Mouse (Mus musculus) ovary, postnatal 14 days (tissue): ENCODE measurements at regions not wholly inside any gene's neighbourhood (a gene's known extent, or its start where the extent isn't known, plus 50 kb on each side); places are given as distances from the start of the nearest gene placed in this dataset.

Experiments
- DNase-seq: peaks from one replicate; pipeline ENCODE4 v3.0.0; 2022; ENCODE audit warnings: low spot score

DNA sequence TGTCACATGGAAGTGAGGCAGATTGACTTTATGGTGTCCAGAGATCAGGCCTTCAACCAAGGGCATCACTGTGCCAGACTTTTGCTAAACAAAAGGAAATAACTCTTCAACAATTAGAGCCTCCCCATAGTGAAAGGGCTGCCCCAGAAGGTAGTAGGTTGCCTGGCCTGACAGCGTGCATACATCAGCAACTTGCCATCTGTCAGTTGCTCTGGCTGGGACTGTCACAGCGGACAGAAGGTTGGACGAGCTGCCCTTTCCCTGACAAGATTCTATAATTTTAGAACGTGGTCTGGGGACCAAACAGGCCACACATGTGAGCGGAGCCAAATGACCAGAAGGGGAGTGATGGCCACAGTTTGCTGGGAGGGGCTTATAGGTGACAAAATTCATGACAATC lies 119.7 kb upstream of the Rpl38 start:
- no peak for DNase-seq

- DNase-seq = no peak
Observed at GRCm38 (mm10) chr11:114544212-114544611, 124.1 kb upstream of the Rpl38 start.

- no peak for DNase-seq
Observed at GRCm38 (mm10) chr11:114542167-114542566, 126.2 kb upstream of the Rpl38 start.

- DNase-seq = no peak
Observed at GRCm38 (mm10) chr11:114540503-114540902, 127.8 kb upstream of the Rpl38 start.

DNA sequence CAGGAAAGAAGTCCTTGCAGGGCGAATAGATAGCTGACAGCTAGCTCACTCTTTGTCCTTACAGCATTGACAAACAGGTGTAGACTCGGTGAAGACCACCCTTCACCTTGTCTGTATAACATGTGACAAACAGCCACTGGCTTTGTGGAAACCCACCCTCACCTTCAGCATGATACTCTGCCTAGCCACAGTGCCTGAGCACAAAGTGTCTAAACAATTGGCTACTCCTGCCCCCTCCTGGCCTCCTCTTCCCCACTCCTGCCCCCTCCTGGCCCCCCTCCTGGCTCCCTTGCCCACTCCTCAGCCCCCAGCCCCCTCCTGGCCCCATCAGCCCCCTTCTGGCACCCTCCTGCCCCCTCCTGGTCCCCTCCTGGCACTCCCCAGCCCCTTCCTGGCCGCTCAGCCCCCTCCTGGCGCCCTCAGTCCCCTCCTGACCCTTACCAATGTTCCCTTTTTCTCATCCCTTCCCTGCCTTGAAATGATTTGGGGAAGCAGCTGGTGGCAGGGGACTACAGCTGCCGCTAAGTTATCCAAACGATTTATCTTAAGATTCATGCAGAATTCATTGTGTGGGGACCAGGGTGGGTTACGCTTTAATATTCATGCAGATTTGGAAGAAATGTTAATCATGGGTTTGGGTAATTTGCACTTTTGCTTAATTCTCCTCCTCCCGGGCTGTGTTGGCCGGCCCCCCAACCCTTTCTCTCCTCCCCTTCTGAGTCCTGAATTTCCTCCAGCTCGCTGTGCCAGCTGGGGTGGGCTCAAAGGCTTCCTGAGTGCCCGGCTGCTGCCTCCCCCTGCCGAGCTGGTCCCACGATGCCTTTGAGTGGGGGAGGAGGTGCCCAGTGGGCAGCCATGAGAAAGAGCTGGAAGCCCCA lies 131.5 kb upstream of the Rpl38 start:
- no peak for DNase-seq

GRCm38 (mm10) chr11:114535900-114536299 lies 132.4 kb upstream of the Rpl38 start:
- DNase-seq = no peak

- DNase-seq = no peak
Observed at GRCm38 (mm10) chr11:114534436-114534835, 133.9 kb upstream of the Rpl38 start.

DNA sequence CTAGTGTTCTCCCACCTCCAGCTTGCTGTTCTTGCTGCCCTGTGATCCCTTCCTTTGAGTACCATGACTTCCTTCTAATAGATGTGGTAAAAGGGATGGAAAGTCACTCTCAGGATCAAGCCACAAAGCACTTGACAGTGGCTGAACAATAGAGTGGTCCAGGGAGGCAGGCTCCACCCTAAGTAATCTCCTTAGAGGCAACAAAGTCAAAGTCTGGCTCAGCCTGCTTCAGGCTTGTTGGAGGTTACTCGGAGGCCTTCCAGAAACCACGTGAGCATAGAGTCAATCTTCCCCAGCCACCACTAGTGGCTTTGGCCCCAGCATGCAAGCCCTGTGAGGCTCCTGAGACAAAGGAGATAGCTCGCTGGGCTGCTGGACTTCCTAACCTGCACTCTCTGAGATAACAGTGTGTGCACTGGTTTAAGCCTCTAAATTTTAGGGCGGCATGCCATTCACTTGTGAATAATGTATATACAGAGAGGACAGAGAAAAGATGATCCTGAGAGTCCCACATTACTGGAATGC lies 137.0 kb upstream of the Rpl38 start:
- no peak for DNase-seq

DNA sequence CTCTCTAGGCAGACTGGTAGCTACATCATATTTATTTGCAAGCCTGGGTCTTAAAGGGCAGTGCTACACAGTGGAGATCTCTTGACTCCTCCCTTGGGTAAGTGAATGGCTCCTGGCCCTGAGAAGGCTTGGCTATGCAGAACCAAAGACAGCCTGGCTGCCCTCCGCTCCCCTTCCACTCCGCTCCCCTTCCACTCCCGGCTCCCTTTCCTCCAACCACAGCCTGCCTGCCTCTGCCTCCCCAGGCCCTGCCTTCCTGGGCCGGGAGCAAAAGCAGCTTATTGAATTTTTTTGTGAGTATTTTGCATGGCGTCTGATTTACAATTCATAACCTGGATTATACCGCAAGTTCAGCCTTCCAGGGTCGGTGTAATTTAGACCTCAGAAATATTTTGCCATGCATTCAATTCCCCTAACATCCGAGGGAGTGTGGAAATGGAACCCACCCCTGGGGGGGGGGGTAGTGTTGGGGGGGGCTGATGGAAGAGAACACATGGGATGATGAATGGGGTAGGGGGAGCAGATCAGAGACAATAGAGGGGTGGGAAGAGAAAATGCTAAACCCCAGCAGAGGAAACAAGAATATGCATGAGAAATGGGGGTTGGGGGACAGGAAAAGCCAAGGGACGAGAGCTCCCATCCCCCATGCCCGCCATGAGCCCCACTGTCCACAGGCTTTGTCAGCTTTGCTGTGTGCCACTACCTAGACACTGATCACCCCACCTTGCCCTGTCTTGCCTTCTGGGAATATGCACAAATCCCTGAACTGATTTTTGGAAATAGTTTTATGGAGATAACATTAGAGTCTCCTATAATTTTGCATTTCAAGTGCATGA lies 139.2 kb upstream of the Rpl38 start:
- DNase-seq = no peak

GRCm38 (mm10) chr11:114523444-114524238 lies 144.7 kb upstream of the Rpl38 start:
- peak; percentile 68 for DNase-seq

- DNase-seq = no peak
Observed at GRCm38 (mm10) chr11:114515278-114515677, 153.0 kb upstream of the Rpl38 start.

DNA sequence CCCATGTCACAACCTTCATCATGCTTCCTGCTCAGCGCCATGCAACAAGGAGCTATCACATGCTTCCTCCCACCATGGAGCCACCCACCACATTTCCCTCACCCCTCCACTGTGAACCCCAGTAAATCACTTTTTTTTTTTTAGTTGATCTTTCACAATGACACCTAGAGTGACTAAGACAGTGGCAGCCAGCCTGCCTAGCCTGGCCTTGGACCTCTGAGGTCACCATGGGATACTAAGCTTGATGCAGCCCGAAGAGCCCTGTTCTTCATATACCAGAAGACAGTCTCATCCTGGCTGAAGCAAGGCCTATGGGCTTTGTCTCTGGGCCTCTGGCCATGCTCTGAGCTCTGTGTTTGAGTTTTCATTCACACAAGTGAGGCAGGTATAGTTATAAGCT lies 154.2 kb upstream of the Rpl38 start:
- DNase-seq = no peak

- DNase-seq = no peak
Observed at GRCm38 (mm10) chr11:114513446-114513845, 154.9 kb upstream of the Rpl38 start.

DNA sequence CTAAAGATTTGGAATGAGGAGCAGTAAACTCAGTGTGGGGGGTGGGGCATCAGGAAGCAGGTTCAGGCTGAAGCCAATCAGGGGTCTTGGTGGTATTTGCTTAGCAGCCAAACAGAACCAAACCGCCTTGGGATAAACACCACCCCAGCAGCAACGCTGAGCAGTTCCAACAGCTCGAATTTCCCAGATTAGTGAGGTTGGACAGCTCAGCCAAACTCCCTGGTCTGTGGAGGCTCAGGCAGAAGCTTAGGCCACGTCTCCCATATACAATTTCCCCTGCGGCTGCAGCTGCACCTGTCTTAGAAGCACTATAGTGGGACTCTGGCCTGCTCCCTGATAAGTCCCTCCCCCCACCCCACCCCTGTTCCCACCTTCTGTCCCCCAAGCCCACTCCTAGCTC lies 156.3 kb upstream of the Rpl38 start:
- DNase-seq = no peak

GRCm38 (mm10) chr11:114502562-114502961 lies 165.8 kb upstream of the Rpl38 start:
- no peak for DNase-seq

- DNase-seq = no peak
Observed at GRCm38 (mm10) chr11:114501869-114502540, 166.3 kb upstream of the Rpl38 start.

DNA sequence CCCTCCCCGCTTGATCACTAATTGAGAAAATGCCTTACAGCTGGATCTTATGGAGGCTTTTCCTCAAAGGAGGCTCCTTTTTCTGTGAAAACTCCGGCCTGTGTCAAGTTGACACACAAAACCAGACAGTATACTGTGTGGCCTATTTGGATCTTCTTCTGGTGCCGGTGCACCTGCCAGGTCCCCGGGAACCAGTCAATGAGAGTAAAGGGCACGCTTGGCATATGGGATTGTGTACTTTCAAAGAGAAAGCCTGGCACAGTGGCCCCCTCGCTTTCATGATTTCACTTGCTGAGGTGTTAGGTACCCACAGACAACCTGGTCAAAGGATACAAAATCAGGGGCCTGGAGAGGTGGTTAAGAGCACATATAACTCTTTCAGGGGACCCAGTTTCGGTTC lies 167.9 kb upstream of the Rpl38 start:
- no peak for DNase-seq

- no peak for DNase-seq
Observed at GRCm38 (mm10) chr11:114499665-114500064, 168.7 kb upstream of the Rpl38 start.

GRCm38 (mm10) chr11:114495520-114495921 lies 172.8 kb upstream of the Rpl38 start:
- DNase-seq = no peak

- DNase-seq = no peak
Observed at GRCm38 (mm10) chr11:114486455-114486854, 181.9 kb upstream of the Rpl38 start.

DNA sequence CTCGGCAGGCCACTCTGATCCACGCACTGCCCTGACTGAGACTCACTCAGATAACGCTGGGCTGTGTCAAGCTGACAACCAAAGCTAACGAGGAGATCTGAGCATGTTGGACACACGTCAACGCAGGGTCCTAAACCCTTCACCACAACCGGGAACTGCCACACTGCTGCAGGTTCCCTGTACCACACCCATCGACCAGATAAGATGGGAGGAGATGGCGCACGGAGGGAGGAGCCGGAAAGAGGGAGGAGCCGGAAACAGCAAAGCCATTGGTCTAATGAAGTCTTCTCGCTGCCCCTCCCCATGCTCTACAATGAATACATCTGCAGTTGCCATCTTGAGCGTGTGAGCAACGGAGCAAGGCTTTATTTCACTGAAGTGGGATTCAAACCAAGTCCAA lies 182.9 kb upstream of the Rpl38 start:
- DNase-seq = no peak

DNA sequence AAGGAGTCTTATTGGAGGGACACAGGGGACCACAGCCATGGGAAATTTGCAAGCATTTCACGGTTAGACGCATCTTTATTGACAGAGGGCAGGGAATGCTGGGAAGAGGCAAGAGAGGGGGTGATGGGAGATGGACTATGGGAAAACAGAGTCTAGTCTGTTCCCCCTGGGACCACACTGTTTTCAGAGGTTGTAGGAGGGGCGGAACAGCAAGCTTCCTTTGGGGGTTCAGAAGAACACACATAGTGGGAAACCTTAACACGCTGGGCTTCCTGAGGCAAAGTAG lies 183.7 kb upstream of the Rpl38 start:
- DNase-seq = no peak
